Mouse (Mus musculus): ENCODE data around the gene Retreg3.

DNA sequence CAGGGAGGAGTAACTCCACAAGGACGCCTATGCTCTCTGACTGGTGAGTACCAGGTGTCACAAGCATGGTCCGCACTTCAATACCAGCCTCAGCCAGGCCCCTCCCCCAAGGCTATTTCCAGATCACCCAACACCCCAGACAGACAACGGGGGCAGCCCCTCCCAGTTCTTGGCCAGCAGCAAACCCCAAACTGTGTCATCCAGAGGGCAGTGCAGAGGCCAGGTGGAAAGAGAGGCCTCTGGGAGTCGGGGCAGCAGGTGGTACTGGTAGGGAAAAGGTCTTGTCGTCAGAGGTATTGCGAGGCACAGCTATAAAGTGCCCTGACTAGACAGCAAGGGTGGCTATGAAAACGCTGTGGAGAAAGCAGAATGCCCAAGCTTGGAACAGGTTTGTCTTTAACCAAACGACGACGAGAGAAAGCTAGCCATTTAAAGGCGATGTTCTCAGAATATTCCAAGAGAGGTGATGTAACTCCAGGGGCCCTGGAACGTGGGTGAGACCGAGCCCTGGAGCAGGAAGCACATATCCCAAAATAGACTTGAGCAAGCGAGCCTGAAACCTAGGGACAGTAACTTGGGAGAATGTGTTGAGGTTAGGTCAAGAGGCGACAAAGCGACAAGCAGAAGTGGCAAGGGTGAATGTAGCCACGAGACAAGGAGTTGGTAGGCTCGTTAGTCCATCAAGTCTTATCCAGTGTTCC is 10.5 kb upstream of the Retreg3 start:
- TF ChIP-seq CTCF (IDR thresholded peaks at IDR 0.05; ENCODE audit: insufficient read depth, low read depth, low read length), result no peak
- TF ChIP-seq POLR2A (IDR thresholded peaks at IDR 0.05; ENCODE audit: insufficient read depth, low read depth, low read length), result no peak
